Mouse (Mus musculus) cerebellum, postnatal 14 days (tissue): ENCODE data around the gene Sfn.
A peak's percentile ranks its signal among the peaks of the same experiment; 100 is the strongest.
"Not testable (repeated sequence)": the region's sequence is repeated elsewhere in the genome, so short reads cannot be mapped to it uniquely, and the experiment has no call there.

Experiments used
- DNase-seq, 2 experiments: peaks; one replicate each; pipeline ENCODE4 v3.0.0; 2021; ENCODE audit warnings: mixed read lengths in 2 of 2

Sfn gene

GRCm38 (mm10) chr4:133601721-133602218 is at the start of gene Sfn:
Gene Sfn, minus strand, starts transcription at chr4:133602168.
- peak; percentile 51 to 71 for DNase-seq

- DNase-seq, result no peak
Observed at GRCm38 (mm10) chr4:133651445-133651844, 49.5 kb upstream of the Sfn start.

GRCm38 (mm10) chr4:133649989-133650699 is 48.2 kb upstream of the Sfn start, which contains the start of gene Zdhhc18:
Gene Zdhhc18, minus strand, starts transcription at chr4:133650154.
- DNase-seq, result peak; percentile 87 to 93

- DNase-seq, result not testable (repeated sequence)
Observed at GRCm38 (mm10) chr4:133649464-133649863, 47.5 kb upstream of the Sfn start.

GRCm38 (mm10) chr4:133645680-133646079 is 43.7 kb upstream of the Sfn start:
- DNase-seq, result no peak

GRCm38 (mm10) chr4:133645195-133645594 is 43.2 kb upstream of the Sfn start:
- DNase-seq, result no peak

GRCm38 (mm10) chr4:133634043-133634410 is 32.1 kb upstream of the Sfn start:
- no peak for DNase-seq

- DNase-seq, result peak; percentile 92 to 93
Observed at GRCm38 (mm10) chr4:133633332-133634042, 31.5 kb upstream of the Sfn start.

- DNase-seq, result no peak
Observed at GRCm38 (mm10) chr4:133632483-133633327, 30.7 kb upstream of the Sfn start.

- peak in 1 of 2 experiments; percentile 45 for DNase-seq
Observed at GRCm38 (mm10) chr4:133631769-133632411, 29.9 kb upstream of the Sfn start.

GRCm38 (mm10) chr4:133631071-133631768 is 29.3 kb upstream of the Sfn start:
- DNase-seq, result no peak

- DNase-seq, result peak; percentile 80 to 81
Observed at GRCm38 (mm10) chr4:133630326-133630920, 28.5 kb upstream of the Sfn start.

- DNase-seq, result no peak
Observed at GRCm38 (mm10) chr4:133629191-133629590, 27.2 kb upstream of the Sfn start.

GRCm38 (mm10) chr4:133628517-133628916 is 26.5 kb upstream of the Sfn start:
- DNase-seq, result no peak

- DNase-seq, result peak; percentile 74 to 76
Observed at GRCm38 (mm10) chr4:133627039-133627438, 25.1 kb upstream of the Sfn start.

GRCm38 (mm10) chr4:133626621-133627020 is 24.7 kb upstream of the Sfn start:
- no peak for DNase-seq

GRCm38 (mm10) chr4:133626221-133626620 is 24.3 kb upstream of the Sfn start:
- no peak for DNase-seq

GRCm38 (mm10) chr4:133625621-133626071 is 23.7 kb upstream of the Sfn start:
- peak in 1 of 2 experiments; percentile 52 for DNase-seq

- DNase-seq, result no peak
Observed at GRCm38 (mm10) chr4:133624830-133625229, 22.9 kb upstream of the Sfn start.

- DNase-seq, result no peak
Observed at GRCm38 (mm10) chr4:133622161-133622695, 20.3 kb upstream of the Sfn start.

- DNase-seq, result no peak
Observed at GRCm38 (mm10) chr4:133620668-133621067, 18.7 kb upstream of the Sfn start.
